Mouse (Mus musculus): ENCODE data around the gene Pdgfra.

Gene Pdgfra

GRCm38 (mm10) chr5:75152021-75152425 is at the start of gene Pdgfra:
TSS of gene Pdgfra (plus strand) at chr5:75152292.
- DNase-seq (ENCODE audit: low spot score in 2 of 2) = no peak

DNA sequence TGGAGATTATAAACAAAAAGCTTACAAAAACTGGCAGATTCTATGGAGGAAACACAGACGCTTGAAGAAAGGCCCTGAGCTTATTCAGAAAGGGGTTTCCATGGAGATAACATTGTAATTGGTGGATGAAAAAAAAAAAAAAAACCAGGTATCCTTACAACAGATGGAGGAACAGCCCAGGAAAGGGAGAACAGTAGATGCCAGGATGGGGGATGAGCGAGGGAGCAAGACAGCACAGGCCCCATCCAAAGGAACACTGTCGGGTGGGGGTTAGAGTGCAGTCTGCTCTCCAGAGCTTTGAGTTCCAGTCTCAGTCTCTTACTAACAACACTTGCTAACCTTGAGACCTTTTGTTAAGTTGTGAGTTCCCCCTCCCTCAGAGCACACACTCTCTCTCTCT is 45.6 kb upstream of the Pdgfra start:
- DNase-seq (ENCODE audit: low spot score in 2 of 2) = no peak

GRCm38 (mm10) chr5:75109368-75109767 is 42.7 kb upstream of the Pdgfra start:
- no peak for DNase-seq (ENCODE audit: low spot score in 2 of 2)

DNA sequence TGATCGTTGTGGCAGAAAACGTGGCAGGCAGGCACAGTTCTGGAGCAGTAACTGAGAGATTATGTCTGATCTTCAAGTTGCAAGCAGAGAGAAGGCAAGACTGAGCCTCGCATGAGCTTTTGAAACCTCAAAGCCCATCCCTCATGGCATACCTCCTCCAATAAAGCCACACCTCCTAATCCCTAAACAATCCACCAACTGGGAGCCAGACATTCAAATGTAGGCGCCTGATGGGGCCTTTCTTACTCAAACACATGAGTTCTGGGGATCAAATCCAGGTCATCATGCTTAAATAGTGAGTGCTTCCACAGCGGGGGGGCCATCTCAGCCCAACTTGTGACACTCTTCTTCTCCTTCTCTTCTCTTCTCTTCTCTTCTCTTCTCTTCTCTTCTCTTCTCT is 40.3 kb upstream of the Pdgfra start:
- DNase-seq (ENCODE audit: low spot score in 2 of 2) = no peak

GRCm38 (mm10) chr5:75118840-75119239 is 33.3 kb upstream of the Pdgfra start:
- peak in 1 of 2 experiments; percentile 13 for DNase-seq (ENCODE audit: low spot score in 2 of 2)

GRCm38 (mm10) chr5:75121646-75122045 is 30.4 kb upstream of the Pdgfra start:
- DNase-seq (ENCODE audit: low spot score in 2 of 2) = no peak

DNA sequence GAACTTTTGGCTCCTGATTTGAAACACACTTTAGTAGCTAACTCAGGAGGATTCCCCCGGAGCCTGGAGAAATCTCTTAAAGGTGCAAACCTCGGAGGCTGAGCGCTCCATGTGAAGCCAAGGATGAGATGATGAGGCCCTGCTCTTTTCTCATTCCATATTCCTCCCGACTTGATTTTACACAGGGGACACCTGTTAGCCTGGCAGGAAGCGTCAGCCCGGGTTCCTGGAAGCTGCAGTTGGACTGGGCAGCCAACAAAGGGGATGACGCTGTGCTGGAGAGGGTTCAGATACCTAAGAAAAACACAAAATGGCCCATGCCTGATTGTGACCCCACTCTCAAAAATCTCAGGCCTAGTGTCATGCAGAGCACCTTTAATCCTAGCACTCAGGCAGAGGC is 17.4 kb upstream of the Pdgfra start:
- no peak for DNase-seq (ENCODE audit: low spot score in 2 of 2)

GRCm38 (mm10) chr5:75143092-75143491 is 9.0 kb upstream of the Pdgfra start:
- DNase-seq (ENCODE audit: low spot score in 2 of 2) = peak; percentile 39 to 45

DNA sequence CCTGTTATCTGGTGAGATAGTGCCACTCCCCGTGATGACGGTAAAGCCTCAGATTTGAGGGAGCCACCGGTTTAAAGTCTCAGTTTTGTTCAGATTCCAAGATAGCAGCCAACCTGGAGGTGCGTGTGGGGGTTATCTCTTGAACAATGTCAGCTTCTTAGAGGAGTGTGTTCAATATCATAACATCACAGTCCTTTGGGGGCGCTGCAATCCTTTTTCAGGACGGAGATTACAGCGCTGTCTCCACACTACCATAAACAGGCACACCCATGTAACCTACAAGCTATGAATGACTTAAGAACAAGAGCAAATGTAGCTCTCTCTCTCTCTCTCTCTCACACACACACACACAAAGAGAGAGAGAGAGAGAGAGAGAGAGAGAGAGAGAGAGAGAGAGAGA is 8.3 kb upstream of the Pdgfra start:
- DNase-seq (ENCODE audit: low spot score in 2 of 2) = no peak

GRCm38 (mm10) chr5:75145341-75145740 is 6.8 kb upstream of the Pdgfra start:
- DNase-seq (ENCODE audit: low spot score in 2 of 2) = no peak

- no peak for DNase-seq (ENCODE audit: low spot score in 2 of 2)
Observed at GRCm38 (mm10) chr5:75146469-75146868, 5.6 kb upstream of the Pdgfra start.

DNA sequence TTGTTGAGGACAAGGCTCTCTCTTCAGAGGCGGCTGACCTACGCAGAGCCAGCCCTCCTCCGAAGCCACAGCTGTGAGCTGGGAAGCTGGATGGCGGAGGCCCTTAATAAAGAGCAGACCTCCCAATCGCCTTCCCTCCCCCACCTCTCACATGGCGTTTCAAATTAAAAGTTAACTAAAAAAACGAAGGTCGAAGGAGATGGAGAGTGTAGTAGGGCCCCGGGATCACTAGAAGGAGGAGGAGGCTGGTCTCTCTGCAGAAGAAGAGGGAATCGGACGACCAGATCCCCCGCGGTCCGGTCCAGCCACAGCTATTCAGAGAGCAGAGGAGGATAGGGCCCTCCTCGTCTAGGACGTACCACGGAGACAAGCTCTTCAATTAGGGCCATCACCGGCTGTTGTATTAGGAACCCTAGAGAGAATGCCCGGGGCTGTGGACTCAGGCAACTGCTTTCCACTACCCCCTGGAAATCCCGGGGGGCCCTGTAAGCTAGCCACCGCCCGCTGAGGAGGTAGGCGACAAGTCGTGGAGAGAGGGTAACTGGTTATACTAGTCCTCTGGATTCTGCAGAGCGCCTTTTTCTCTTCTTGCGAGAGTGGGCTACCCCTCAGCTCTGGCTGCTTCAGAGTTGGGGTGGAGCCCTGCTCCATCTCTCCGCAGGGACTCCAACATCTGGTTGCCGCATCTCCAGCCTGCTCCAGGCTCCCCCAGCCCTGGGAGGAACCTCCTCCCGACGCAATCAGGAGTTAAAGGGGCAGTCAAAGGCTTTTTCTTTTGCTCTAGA is 3.6 kb upstream of the Pdgfra start:
- DNase-seq (ENCODE audit: low spot score in 2 of 2) = no peak

DNA sequence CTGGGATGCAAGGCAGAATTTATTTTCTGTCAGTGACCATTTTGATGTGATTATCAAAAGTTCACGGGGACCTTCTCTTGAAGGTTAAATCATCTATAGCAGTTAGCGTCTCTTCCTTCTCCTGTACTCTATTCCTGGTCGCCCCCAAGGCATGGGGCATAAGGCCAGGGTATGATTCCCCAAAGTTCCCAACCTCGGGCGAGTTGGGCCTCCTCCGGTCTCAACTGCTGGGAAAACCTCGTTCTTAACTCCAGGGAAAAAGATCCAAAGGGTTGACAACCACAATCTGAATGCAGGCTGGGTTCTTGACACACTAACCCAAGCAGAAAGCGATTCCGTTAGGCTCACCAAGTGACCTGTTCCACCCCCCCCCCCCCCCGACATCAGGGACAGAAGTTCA is 2.7 kb upstream of the Pdgfra start:
- no peak for DNase-seq (ENCODE audit: low spot score in 2 of 2)

DNA sequence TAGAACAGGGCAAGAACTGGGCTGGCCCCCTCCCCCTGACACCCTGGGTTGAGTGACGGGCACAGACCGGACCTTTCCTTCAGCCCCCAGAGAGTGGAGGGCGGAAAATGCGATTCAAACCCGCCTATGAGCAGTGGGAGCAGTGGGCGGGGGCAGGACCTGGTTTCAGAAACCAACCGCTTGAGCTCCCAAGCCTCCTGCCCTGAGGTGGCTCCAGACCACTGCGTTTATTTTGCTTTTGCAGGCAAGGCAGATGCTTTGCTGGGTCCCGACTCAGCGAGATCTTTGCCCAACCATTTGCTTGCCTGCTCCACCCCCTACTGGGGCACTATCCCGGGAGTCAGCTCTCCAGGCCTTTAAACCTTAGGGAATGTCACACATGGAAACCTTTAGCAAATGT is 2.2 kb upstream of the Pdgfra start:
- no peak for DNase-seq (ENCODE audit: low spot score in 2 of 2)

GRCm38 (mm10) chr5:75150341-75150981 is 1.6 kb upstream of the Pdgfra start:
- no peak for DNase-seq (ENCODE audit: low spot score in 2 of 2)

GRCm38 (mm10) chr5:75151146-75151900 is 769 bp upstream of the Pdgfra start:
- peak in 1 of 2 experiments; percentile 28 for DNase-seq (ENCODE audit: low spot score in 2 of 2)

- no peak for DNase-seq (ENCODE audit: low spot score in 2 of 2)
Observed at GRCm38 (mm10) chr5:75152791-75153625, 916 bp downstream of the Pdgfra start.

- DNase-seq (ENCODE audit: low spot score in 2 of 2) = no peak
Observed at GRCm38 (mm10) chr5:75153626-75153960, 1.5 kb downstream of the Pdgfra start.

DNA sequence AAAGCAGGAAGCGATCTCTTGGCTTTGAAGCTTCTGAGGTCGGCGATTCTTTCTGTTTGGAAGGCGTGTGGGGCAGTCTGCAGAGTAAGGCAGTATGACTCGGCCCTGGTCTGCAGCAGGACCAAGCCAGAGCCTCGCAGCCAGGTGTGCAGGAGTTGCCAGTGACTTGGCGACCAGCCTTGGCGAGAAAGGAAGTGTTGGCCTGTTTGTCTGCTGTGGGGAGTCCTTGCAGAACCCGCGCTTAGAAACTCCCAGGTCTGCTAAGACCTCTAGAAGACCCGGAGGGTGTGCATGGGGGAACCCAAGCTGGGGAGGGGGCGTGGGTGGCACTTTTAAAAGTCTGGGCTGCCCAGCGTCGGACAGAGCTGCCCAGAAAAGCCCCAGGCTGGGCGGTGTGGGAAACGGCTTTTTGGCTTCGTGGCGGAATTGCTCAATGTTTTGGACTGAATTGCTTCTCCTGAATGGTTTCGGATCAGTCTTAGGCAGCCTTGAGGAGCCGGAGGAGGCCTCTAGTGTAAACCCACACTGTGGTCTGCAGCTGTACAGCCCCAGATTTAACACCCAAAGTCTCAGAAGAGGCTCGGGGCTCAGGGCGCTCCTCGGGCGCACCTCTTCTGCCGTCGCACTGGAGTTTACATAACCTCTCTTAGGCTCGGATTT is 2.0 kb downstream of the Pdgfra start:
- DNase-seq (ENCODE audit: low spot score in 2 of 2) = no peak

- no peak for DNase-seq (ENCODE audit: low spot score in 2 of 2)
Observed at GRCm38 (mm10) chr5:75154621-75155235, 2.6 kb downstream of the Pdgfra start.

DNA sequence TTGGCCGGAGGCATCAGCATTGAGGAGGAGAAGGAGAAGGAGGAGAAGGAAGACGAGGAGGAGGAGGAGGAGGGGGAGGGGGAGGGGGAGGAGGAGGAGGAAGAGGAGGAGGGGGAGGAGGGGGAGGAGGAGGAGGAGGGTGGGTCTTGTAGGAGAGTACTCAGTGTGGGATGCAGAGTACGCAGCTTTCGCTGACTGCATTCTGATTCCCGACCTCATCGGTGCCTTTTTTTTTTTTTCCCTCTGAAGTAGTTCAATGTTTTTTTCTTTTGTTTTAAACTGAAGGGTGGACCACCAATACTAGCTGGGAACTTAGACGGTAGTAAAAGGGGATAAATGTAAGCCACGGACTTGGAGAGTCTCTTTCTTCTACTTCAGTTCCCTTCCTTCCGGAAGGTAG is 3.2 kb downstream of the Pdgfra start:
- DNase-seq (ENCODE audit: low spot score in 2 of 2) = no peak
